Mouse (Mus musculus) liver, embryonic 14.5 days (tissue): ENCODE data around the gene Lrrc1.

Source experiments
- CTCF ChIP-seq: IDR thresholded peaks from 2 replicates; pipeline ENCODE4 v1.5.1; 2016; ENCODE audit warnings: antibody characterized with exemption, low read depth, control low read depth
- EP300 ChIP-seq: IDR thresholded peaks from 2 replicates; pipeline ENCODE4 v1.6.1; 2016; ENCODE audit warnings: antibody characterized with exemption, low read depth

DNA sequence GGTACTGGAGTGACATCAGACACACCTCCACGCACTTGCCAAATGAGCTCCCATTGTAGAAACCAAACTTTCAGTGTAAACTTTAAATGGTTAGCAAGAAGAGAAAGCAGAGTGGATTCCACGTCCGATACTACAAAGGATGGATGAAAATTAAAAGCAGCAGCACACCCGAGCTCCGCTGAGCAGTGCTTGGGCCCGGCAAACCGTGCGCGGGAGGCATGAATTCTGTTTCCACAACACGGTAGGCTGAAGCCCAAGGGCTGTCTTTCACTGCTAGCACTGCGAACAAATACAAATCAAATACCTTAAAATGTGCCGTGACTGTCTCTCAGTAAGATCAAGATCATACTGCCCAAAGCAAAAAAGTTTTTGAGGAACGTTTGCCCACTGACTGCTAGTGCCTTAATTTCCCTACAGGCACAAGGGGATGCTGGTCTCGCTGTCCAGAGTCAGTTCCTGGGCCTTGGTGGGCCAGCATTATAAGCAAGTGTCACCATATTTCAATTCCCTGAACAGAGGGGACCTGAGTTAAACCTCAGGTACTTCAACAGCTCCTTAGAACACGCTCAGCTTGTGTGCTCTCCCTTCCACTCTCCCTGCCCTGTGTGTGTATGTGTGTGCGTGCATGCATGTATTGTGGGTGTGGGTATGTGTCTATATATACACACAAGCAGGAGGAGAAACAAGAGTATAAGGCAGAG, 18.9 kb downstream of the Lrrc1 start:
- TF ChIP-seq CTCF, result no peak
- no peak for TF ChIP-seq EP300
